20 mouse cellular contexts compared by ENCODE assay signal in the genomic region with DNA sequence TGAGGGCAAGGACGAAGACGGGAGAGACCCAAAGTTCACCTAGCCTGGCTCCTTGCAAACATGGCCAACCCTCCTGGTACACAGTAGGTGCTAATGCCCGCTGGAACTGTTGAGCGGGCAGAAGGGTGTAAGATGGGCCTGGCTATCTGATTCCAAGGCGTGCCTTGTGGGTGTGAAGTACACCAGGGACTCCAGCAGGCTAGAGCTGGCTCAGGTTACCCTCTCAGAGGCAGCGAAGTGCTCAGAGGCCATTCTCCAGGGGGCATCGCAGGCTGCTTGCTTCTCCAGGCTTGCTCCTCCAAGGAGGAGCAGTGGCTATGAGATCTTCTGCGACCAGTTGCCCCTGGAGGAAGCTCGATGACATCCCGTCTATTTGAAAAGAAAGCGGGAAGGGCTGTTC. TPM values are rescaled to one million over a fixed set of nuclear protein-coding genes. Genes with fewer than 3 reads are reported as not detected.
DNase-seq lines count a peak whose midpoint lies in the region; ATAC-seq and TF ChIP-seq lines count a peak whose summit lies in the region.
"Had no signal": no experiment of that assay in that cellular context is flagged by ENCODE, and none has a peak within 500 bp of the region (broad histone marks: within the 10 kb centered on the region; RNA-seq: fewer than 3 reads in every experiment).

No protein-coding gene starts in this region.

- peak overlapping the region; percentile 27 to 69 for H3K27ac ChIP-seq in heart, embryonic 14.5 days (replicated peaks in 1 of 2; ENCODE audit: control insufficient read depth in 1 of 2, insufficient read depth in 1 of 2, low read depth in 2 of 2, low read length in 2 of 2)
- H3K27ac ChIP-seq: forebrain, embryonic 12.5 days; hindbrain, embryonic 13.5 days had no signal

- H3K4me2 ChIP-seq in heart, embryonic 14.5 days (ENCODE audit: low read length), result no peak overlapping the region
- H3K4me2 ChIP-seq: forebrain, embryonic 12.5 days; hindbrain, embryonic 13.5 days had no signal

- no peak overlapping the region for H3K4me3 ChIP-seq in heart, embryonic 14.5 days (ENCODE audit: control insufficient read depth in 1 of 2, insufficient read depth in 1 of 2, low read depth in 1 of 2, low read length in 2 of 2)
- H3K4me3 ChIP-seq in lung, adult 2 months (replicated peaks; ENCODE audit: extremely low read depth, low read depth, low read length), result no peak overlapping the region
- H3K4me3 ChIP-seq: forebrain, embryonic 12.5 days; hindbrain, embryonic 13.5 days had no signal

- intact Hi-C loops in heart, postnatal 10 days (cut with DNase I), result no loop called here

- no peak overlapping the region for H3K9ac ChIP-seq in heart, embryonic 14.5 days (ENCODE audit: low read length)
- H3K9ac ChIP-seq: forebrain, embryonic 12.5 days; hindbrain, embryonic 13.5 days; liver, postnatal 0 days had no signal

- peaks cover 11 to 35% of the 10 kb centered on the region in 2 experiments for H3K4me1 ChIP-seq in heart, embryonic 14.5 days (ENCODE audit: control insufficient read depth in 2 of 2, insufficient read depth in 2 of 2, low read length in 2 of 2)
- H3K4me1 ChIP-seq in lung, adult 2 months (ENCODE audit: control insufficient read depth, insufficient read depth, low read length), result no peaks in the 10 kb centered on the region
- H3K4me1 ChIP-seq: forebrain, embryonic 12.5 days; hindbrain, embryonic 13.5 days had no signal

- DNase-seq in gastrocnemius, adult 18-20 months (ENCODE audit: low spot score), result peak; percentile 59
- DNase-seq in gastrocnemius, postnatal 10 days, result no peak
- DNase-seq in heart, postnatal 10 days, result no peak
- no peak for DNase-seq in lung, adult 2 months
- no peak for DNase-seq in lung, postnatal 14 days
- DNase-seq in cerebellum, adult 8-10 months, result no peak
- DNase-seq in T-cell, adult 2 months (ENCODE audit: low spot score), result no peak
- DNase-seq: adrenal gland, postnatal 25 days; cerebellum, adult 11 months; cerebellum, postnatal 14 days; right cerebral cortex, postnatal 14 days; thymus, adult 18-20 months; thymus, postnatal 4 days had no signal

- no peaks in the 10 kb centered on the region for H3K27me3 ChIP-seq in heart, embryonic 14.5 days (ENCODE audit: control insufficient read depth, insufficient read depth, low read length)

- TF ChIP-seq POLR2A in lung, adult 2 months (IDR thresholded peaks at IDR 0.05; ENCODE audit: borderline replicate concordance, extremely low read depth, low read depth, low read length), result 0 out of 2 replicates have a peak, but pooled peaks have one; percentile 11

- TF ChIP-seq CTCF in lung, adult 2 months (IDR thresholded peaks at IDR 0.05; ENCODE audit: insufficient read depth, low read length), result no peak

- no peaks in the 10 kb centered on the region for H3K36me3 ChIP-seq in heart, embryonic 14.5 days (ENCODE audit: control insufficient read depth, insufficient read depth, low read length)
- H3K36me3 ChIP-seq: forebrain, embryonic 12.5 days; G1E; hindbrain, embryonic 13.5 days had no signal

- no peak for ATAC-seq in heart, embryonic 14.5 days (ENCODE audit: insufficient number of reproducible peaks, insufficient read depth, low FRiP score, low read depth)
- ATAC-seq: inflammation-experienced regulatory T-cells, adult 6 months; liver, postnatal 0 days; midbrain, embryonic 16.5 days had no signal

- 64% methylated on average over 11 of the region's 11 CpGs for WGBS in heart, embryonic 14.5 days
- 72% methylated on average over 11 of the region's 11 CpGs for WGBS in lung, adult 2 months

- no peaks in the 10 kb centered on the region for H3K9me3 ChIP-seq in heart, embryonic 14.5 days (ENCODE audit: control insufficient read depth, low read length)
- H3K9me3 ChIP-seq: forebrain, embryonic 12.5 days; hindbrain, embryonic 13.5 days had no signal

RNA-seq across cellular contexts. Expression of gene Lbh, which starts 6.8 kb away (rescaled TPM):
- 1 to 10 TPM; 4.2 to 8.4 TPM for total RNA-seq in gastrocnemius, adult 18-20 months (2021)
- total RNA-seq in gastrocnemius, postnatal 10 days (2021), result 10 to 100 TPM; 21.5 to 26.9 TPM
- 28.8 and 36.2 TPM in 2 replicates for polyA plus RNA-seq in heart, embryonic 14.5 days (2014; fragmentation: Nextera tagmentation; extraction: Ambion mirVana)
- 100 to 1,000 TPM; 456 to 731 TPM for total RNA-seq in heart, postnatal 10 days (2021)
- 151 and 253 TPM in 2 replicates for polyA plus RNA-seq in lung, adult 2 months (2012; rRNA removed)

Comparison
In these comparisons a context has a peak if more than half of its experiments do, and no peak if none do; other contexts are left out.
1. RNA of gene Lbh, which starts 6.8 kb away (total RNA-seq): 456 to 731 TPM in heart, postnatal 10 days; 21.5 to 26.9 TPM in gastrocnemius, postnatal 10 days and 4.2 to 8.4 TPM in gastrocnemius, adult 18-20 months; every median in the first group is over 10 times any median in the second.